Mouse (Mus musculus) liver, embryonic 14.5 days (tissue): Measurements from ENCODE around the gene Tgfbr3.

Experiments used
- CTCF ChIP-seq: IDR thresholded peaks from 2 replicates; pipeline ENCODE4 v1.5.1; 2016; ENCODE audit warnings: antibody characterized with exemption, low read depth, control low read depth
- EP300 ChIP-seq: IDR thresholded peaks from 2 replicates; pipeline ENCODE4 v1.6.1; 2016; ENCODE audit warnings: antibody characterized with exemption, low read depth

- no peak for TF ChIP-seq CTCF
- no peak for TF ChIP-seq EP300
Observed at GRCm38 (mm10) chr5:107078361-107078760, 211.1 kb downstream of the Tgfbr3 start.
